Mouse (Mus musculus) embryo, embryonic 10 days (tissue): ENCODE results near the gene Tgfa.

Source experiments
- DNase-seq: peaks from one replicate; pipeline ENCODE4 v3.0.0-alpha.2; 2015; ENCODE audit warnings: low spot score

Gene Tgfa

DNA sequence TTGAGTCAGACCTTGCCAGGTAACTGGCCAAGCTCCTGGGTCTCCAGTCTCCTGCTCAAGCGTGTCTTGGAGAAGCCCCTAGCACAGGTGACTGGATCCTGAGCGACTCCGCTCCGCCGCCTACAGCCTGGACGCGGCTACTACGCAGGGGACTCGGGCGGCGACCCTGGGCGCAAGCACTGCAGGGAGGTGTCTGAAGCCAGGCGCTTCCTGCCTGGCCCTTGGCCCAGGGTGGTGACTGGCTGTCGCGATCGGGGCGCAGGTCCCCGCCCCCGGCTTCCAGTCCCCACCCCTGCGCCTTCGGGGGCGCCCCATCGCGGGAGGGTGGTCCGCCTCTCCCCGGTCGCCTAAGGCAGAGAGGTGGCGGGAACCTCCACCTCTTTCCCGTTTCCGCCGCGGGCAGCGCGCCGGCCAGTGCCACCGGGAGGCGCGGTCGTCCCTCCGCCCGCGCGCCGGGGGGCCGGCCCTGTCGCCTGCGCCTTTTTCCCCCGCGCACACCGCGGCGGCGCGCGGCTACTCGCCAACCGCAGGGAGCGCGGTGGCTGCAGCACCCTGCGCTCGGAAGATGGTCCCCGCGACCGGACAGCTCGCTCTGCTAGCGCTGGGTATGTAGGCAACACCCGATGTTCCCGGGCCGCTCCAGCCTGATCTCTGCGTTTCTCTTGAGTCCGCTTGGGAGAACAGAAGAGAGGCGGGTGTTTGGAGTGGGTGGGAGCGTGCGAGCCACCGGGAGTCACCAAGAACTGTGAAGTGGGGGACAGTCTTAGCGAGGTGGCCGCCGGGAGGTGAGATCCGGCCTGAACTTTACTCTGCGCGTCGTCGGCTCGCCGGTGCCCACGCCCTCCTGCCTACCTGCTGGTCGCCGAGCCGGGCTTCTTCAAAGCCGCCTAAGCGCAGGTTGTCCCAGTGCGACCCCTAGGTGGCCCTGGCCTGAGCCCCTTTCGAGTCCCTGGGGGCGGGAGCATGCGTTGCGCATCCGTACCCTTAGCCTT, at the start of gene Tgfa:
Gene Tgfa (plus strand): TSS at position 283 of the 992 bp plus-strand sequence.
- DNase-seq: peak; percentile 80

DNA sequence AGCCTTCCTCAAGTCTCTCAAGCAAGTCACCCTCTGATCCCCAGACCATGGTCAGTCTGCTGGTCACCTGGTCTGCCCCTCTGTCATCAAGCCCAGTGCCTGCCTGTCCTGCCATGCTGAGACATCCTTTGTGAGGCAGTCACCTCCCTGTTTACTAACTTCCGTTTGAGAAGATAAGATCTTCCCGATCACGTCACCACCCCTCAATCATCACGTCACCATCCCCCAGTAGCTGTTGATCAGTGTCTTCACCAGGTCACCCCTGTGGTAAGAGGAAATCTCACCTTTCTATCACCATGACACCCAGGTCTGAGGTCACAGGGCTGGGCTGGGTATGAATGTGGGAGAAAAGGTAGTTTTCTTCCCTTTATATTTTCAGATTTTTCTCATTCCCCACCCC, 46.5 kb upstream of the Tgfa start:
- DNase-seq: no peak

DNA sequence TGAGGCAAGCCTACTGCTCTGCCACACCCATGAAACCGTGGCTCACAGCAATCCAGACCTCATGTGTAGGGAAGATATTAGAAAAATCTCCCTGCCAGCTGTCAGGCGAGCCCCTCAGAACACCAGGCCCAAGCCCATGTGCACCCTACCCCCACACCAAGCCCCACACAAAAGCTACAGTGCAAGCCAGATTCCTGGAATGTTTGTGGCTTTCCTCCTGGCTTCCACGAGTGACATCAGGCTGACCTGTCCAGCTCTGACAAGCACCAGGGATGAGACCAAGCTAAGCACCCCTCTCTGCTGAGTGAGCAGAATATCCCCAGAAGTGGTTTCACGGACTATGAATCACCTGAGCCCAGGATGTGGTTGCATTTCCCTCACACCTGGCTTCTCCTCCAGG, 46.0 kb upstream of the Tgfa start:
- DNase-seq: no peak

DNA sequence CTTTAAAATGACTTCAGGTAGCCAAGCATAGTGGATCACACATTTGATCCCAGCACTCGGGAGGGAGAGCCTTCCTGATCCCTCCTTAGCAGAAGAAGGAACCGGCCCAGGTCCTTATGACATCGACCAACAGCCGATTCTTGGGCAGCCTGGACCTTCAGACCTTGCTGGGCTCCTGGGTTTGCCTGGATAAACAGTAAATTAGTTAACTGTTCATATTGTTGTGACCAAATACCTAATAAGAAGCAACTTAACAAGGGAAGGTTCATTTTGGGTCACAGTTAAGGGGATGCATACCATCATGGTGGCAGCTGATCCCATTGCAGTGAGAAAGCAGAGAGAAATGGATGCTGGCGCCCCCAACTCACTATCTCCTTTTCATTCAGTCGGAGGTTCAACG, 42.3 kb upstream of the Tgfa start:
- DNase-seq: no peak

DNA sequence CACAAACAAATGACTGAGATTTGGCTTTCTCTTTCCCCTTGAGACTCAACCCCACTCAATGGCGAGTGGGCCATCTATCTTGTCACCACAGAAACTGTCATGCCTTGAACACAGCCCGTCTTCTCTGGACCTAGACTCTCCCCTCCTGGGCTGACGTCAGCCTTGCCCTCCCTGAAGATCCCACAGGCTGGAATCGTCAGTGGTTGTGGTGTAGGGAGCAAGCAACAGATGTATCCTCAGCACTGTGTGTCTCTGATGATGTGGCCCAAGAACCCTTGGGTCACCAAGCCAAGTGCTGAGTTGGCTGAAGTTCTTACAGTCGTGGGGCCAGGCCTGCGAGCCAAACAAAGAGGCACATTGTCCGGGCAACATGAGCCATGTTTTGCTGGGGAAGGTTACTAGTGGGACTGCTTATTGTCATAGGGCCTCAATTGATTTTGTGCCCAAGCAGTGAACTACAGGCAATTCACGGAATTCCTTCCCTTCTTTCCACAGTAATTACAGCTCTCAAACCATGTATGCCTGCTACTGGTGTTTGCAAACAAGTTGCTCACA, 41.5 kb upstream of the Tgfa start:
- DNase-seq: no peak

DNA sequence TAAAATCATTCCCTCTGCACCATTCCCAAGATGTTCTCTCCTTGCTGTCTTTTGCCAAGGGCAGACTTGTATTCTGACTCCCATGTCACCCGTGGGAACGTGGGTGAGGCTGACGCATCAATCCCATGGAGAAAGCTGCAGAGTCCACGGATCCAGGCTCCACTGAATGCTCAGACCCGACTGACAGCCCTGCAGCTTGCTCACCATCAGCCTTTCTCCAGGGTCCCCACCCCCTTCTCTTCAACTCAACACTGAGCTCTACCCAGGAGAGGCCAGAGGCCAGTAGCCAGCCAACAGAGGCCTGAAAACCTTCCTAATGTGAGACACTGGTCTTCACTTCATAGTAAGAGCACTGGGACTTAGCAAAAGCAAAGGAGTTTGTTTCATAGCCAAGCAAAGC, 41.0 kb upstream of the Tgfa start:
- no peak for DNase-seq

DNA sequence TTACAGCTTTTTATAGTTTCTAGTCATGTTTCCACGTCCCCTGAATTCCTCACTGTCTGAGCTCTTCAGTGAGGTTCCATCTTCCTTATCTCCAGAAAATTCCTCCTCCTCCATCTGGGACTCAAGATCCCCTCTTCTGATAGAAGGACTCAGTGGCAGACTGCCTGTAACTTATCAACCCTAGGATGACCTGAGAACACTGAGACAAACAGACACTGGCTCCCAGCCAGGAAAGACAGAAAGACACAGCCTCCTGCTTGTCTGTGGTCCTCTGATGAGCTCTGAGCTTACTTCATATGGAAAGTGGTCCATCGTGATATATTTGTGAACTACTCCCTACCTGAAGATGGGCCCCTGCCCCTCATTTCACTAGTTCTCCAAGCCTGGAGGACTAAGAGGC, 40.5 kb upstream of the Tgfa start:
- DNase-seq: no peak

DNA sequence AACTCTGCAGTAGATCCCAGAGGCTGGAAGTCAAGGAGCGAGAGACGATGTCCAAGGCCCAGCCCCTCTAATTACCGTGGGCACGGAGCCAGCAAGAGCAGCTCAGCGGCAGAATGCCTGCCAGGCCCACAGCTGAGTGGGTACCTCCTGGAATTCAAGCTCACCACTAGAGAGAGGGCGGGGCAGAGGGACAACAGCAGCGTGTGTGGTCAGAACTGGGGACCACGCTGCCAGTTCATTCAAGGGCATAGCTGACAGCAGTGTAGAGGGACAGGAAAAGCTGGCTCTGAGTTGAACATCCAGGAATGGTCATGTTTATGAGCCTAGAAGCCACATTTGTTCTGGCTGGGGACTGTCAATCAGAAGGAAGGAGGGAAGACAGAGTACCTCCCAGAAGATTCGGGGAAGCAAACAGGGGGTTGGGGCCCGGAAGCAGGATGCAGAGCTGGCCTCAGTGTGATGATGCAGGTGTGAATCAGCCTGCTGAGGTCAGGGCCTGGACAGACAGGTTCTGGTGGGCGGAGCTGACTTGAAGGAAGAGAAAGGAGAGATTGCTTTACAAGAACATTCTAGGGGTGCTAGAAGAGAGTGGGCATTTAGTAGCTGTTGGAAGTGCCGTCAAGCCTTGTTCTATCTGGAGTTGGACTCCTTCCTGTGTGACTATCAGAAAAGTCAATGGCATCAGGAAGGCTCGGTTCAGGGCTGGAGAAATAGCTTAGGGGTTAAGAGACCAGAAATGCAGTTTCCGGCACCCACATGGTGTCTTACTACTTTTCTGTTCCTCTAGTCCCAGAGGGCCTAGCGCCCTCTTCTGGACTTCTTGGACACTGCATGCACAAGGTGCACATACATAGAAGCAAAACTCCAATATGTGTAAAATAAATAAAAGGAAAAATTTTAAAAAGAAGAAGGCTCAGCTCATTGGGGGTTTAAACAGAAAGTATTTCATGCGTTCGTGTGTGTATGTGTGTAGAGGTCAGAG, 37.5 kb upstream of the Tgfa start:
- no peak for DNase-seq

DNA sequence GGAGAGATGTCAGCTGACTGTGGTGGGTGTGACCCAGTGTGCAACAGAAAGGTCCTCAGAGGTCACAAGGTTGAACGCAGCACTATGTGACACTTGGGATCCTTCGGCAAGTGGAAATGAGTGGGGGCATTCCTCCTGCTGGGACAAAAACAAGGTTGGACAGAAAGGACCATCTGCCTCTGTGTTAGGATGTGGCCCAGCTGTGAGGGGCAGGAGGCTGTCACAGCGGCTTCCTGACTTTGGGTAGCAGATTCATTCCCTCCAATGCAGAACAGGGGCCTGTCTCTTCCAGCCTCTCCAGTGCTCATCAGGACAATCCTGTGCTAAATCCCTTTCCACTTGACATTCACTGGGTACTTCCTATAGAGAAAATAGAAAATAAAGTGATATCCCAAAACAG, 34.1 kb upstream of the Tgfa start:
- DNase-seq: no peak

DNA sequence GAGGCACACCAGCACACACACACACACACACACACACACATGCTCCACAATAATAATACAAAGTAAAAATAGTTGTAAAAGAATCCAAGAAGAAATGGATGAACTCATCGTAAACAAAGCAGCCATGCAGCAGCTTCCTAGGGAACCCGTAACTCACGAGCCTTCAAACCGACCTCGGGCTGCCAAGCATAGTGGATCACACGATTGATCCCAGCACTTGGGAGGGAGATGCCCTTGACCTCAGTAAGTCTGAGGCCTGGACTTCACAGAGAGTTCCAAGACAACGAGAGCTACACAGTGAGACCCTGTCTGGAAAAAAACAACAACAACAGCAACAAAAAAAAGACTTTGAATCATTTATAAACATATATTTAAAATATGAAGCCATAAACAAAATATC, 33.4 kb upstream of the Tgfa start:
- no peak for DNase-seq

DNA sequence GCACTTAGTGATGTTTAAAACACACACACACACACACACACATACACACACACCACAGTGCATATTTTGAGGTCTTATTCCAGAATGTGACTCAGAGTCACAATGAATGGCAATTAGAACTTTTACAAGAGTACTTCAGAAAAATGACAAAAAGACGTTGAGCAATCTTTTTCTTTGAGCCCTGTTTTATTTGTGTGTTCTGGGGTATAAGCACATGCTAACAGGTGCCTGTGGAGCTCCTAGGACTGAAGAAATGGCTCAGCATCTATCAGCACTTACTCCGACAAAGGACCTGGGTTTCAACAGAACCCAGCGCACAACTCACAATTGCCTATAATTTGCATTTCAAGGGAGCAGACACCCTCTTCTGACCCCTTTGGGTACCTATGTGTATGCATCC, 31.0 kb upstream of the Tgfa start:
- no peak for DNase-seq

DNA sequence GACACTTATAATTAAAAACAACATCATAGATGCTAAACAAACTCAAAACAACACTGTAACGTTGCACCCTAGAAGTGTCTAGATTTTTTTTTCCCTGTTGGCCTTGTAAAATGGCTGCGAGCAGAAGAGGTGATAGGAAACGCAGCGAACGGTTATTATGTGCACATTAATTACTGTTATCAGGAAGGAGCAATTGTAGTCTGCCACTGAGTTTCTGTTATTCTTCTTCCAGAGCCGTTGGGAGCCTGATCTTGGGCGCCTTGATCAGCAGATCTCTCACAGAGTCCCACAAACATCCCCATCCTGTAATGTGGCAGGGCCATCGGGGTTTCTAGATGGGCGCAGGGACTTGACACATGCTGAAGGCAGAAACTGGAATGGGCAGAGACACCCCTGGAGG, 28.6 kb upstream of the Tgfa start:
- no peak for DNase-seq

DNA sequence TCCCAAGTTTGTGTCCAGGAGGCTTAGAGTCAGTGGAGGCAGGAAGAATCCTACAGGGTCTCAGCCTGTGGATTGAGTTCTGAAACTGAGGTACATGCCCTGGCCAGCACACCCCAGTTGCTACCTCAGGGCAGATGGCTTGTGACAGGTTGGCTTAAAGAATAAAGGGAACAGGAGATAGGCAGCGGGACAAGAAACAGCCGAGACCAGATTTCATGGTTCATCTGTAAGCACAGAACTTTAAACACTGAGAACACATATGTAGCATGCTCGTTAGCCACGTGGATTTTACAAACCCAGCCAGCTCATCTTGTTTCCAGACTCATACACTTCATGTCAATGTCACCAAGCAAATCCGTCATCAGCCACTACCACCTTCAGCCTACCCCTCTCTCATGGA, 27.2 kb upstream of the Tgfa start:
- DNase-seq: no peak

DNA sequence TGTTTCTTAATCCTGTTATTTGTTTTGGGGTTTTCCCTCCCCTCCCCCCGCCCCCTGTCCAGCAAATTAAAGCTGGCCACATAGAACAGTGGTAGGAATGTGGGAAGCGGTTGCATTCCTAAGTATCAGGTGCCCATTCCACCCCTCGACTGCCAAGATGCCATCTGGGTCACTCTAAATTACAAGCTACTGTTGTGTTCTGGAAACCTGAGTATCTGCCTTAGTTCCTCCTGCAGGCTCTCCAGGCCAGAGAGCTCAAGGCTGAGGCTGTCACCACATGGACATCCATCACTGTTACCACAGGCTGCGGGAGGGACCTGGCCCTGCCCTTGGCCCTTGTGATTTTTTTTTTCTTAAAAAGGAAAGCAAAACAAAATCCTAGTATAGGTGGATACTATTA, 25.9 kb upstream of the Tgfa start:
- DNase-seq: no peak

DNA sequence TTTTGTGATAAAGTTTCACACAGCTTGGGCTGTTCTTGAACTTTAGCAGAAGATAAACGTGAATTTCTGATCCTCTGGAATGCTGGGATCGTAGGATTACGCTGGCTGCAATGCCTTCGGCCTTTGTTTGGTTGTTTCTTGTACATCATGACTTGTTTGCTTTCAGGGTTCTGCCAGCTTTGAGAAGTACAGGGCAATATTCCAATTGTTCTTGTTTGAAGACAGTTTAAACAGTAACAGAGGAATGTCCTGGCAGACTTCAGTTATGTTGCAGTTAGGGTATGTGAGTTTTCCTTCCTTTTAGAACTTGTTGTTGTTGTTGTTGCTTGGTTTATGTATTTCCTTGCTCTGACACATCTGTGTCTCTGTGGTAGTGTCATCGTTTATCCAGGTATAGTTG, 18.8 kb upstream of the Tgfa start:
- DNase-seq: no peak

DNA sequence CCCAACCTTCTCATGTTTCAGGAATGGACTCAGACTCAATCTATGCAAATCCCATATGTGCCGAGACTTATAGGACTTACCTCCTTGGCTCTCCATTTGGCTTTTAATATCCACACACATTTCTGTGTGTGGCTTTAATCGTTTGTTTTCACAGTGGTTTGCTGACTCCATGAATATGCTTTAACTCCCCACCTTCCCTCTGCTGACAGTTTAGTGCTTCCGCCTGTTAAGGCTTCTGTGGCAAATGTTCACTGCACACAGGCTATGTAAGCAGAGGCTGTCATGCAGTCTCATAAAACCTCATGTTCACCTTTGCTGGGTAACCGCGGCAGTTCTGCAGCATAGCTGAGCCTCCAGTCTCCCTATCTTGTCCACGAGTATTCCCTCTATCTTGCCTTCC, 18.3 kb upstream of the Tgfa start:
- no peak for DNase-seq

DNA sequence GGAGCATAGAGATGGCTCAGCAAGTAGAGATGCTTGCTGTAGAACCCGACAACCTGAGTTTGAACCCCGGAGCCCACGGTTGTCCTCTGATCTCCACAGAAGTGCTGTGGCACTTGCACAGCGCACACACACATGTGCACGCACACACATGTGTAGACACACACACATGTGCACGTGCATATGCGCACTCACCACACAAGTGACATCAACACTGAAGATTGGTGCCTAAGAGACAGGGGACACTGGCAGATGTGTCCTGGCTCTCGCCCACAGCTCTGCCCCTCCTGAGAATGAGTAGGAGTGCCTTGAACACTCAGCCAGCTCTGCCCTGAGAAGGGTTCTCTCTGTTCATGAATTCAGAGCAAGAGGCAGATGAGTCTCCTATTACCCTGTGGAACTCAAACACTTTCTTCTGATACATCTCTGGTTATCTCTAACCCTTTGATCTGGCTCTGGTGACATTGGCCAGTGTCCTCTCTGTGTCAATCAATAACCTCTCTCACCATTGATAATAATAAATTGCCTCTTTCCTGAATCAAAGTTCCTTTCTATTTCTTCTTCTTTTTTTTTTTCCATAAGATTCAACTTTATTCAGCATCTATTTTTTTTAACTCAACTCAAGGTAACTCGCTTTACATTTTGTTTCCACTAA, 17.6 kb upstream of the Tgfa start:
- DNase-seq: no peak

DNA sequence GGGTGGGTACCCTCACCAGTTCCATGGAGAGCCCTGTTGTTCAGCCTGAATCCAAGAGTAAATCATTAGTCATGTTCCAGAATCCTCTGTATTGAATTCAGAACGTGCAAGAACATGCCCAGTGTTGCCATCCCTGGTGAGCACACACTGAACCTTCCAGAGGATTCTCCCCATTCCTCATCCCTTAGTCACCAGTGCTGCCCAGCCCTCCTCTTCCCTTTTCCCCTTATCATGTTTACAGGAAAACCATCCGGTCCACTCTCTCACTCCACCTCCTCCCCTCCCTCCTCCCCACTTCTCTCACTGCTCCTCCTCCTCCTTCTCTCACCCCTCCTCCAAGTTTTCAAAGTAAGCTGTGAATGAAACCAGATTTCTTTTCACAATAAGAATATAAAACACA, 14.4 kb upstream of the Tgfa start:
- DNase-seq: no peak

DNA sequence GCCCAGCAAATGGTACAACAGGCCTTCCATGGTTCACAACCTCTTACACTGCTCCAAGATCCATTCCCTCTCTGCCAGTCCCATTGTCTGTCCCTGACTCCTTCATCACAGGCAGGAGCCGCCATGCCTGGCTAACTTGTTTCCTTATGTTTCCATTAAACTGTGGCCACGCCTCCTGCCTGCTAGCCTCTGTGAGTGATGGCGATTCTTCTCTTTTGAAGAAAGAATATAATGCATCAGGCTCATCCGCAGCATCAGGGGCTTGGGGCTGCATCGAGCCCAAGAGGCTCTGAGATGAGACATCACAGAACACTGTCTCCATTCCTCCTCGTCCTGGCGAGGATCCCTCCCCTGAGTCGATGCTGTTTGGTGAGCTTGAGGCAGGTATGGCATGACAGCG, 13.0 kb upstream of the Tgfa start:
- DNase-seq: no peak

DNA sequence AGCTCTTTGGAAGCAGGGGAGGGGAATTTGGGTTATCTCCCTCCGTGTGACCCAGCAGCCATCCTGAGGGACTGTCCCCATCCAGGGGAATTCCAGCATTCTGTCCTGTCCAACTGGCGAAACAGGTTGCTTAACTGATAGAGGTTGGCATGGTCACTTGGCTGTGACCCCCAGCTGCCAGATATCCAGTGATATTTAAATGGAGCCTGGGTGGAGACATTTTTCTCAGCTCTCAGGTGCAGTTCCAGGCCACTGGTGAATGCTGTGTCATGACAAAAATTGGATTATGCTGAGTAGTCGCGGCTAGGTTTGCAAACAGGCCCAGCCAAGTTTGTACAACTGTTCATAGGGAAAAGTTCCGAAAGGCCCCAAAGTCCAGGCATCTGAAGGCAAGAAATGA, 12.4 kb upstream of the Tgfa start:
- no peak for DNase-seq

DNA sequence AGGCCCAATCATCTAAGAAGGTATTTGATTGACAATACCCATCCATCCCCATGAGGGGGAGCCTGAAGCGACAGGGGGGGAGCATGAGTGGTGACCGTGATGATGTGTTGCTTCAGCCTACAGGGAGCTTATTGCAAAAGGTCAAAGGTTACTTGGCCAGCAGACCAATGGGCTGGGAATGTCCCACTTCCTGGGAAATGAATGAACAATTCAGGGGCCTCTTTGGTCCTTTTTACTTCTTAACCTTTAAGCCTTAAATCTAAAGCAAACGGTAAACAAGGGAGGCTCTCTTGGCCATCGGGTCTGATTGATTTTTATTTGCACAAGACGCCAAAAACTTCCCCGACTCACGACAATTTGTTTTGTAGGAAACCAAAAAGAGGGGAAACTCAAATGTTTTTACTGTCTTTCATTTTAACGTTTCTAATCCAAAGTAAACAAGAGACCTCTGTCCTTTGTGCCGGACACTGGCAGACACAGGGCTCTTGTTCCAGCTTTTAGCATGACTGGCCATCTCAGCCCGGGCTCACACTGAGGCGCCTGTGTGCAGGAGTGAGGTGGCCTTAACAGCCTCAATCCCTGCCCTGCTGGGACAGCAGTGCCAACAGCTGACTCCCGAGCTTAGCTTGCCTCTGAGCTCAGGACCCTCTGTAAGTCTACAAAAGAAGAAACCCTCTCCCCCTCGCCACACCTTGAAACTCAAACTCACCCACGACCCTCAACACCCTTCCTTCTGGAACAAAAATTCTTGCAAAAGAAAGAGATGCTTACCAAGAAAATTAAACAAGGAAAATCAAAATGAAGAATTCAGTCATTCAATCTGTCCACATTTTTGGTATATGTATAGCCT, 8.7 kb upstream of the Tgfa start:
- peak; percentile 29 for DNase-seq
